Mouse (Mus musculus) olfactory bulb, adult 2 months (tissue): Measurements from ENCODE around the gene Ccdc125. TPM values are rescaled to one million over a fixed set of nuclear protein-coding genes. Genes with fewer than 3 reads are reported as not detected.
"Not testable (repeated sequence)": the region's sequence is repeated elsewhere in the genome, so short reads cannot be mapped to it uniquely, and the experiment has no call there.

Experiments
- H3K27ac ChIP-seq: fragments of 200-500 bp; 2 replicates; pipeline ENCODE4 v1.5.1; 2012; ENCODE audit warnings: low read depth, low read length; ENCODE audit not compliant: insufficient read depth
- H3K4me1 ChIP-seq: fragments of 200-500 bp; 2 replicates; pipeline ENCODE4 v1.6.1; 2012; ENCODE audit warnings: low read length; ENCODE audit not compliant: control insufficient read depth, insufficient read depth
- H3K4me3 ChIP-seq: fragments of 200-500 bp; 2 replicates; pipeline ENCODE4 v1.5.1; 2012; ENCODE audit warnings: mild to moderate bottlenecking, low read depth, low read length, moderate library complexity; ENCODE audit not compliant: insufficient read depth
- CTCF ChIP-seq: fragments of 200-500 bp; IDR thresholded peaks from 2 replicates; pipeline ENCODE4 v1.5.1; 2012; ENCODE audit warnings: low read depth, mild to moderate bottlenecking, low read length, moderate library complexity; ENCODE audit not compliant: insufficient read depth
- POLR2A ChIP-seq: fragments of 200-500 bp; IDR thresholded peaks from 2 replicates; pipeline ENCODE4 v1.6.1; 2012; ENCODE audit warnings: mild to moderate bottlenecking, low read depth, low read length, moderate library complexity; ENCODE audit not compliant: insufficient read depth
- WGBS: fragments of 180-500 bp; shearing (Covaris S2); methylation state at CpG from one replicate; pipeline ENCODE4 v1.1.7; 2018; 5-methylcytosine and 5-hydroxymethylcytosine counted together
- polyA plus RNA-seq: library from polyadenylated mRNA; stranded (reverse); fragments of >200 nt; gene quantifications from 2 replicates; pipeline ENCODE4 v1.2.4, GENCODE M21; 2012; ENCODE audit warnings: low replicate concordance; ENCODE audit not compliant: missing spikeins, insufficient read depth, insufficient read length

The Ccdc125 gene
- polyA plus RNA-seq, 1 experiment, result not detected

DNA sequence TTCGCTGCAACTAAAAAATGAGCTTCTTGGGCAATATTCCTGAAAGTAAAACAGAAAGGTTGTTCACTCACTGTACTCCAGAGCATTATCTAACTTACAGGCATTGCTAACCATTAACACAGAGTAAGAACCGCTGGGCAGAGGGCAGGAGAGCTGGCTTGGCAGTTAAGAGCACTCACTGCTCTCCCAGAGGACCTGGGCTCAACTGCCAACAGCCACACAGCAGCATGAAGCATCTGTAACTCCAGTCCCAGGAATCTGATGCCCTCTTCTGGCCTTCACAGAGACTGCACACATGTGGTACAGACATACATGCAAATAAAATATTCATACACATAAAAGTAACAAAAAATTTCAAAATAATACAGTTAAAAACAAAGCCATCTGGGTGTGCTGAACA is 34.0 kb downstream of the Ccdc125 start:
- TF ChIP-seq CTCF (no peak), POLR2A (no peak)
- WGBS, result 95% methylated on average over 2 of the region's 2 CpGs
- Histone ChIP-seq H3K27ac (no peak overlapping the region), H3K4me1 (no peaks in the 10 kb centered on the region), H3K4me3 (no peak overlapping the region)

DNA sequence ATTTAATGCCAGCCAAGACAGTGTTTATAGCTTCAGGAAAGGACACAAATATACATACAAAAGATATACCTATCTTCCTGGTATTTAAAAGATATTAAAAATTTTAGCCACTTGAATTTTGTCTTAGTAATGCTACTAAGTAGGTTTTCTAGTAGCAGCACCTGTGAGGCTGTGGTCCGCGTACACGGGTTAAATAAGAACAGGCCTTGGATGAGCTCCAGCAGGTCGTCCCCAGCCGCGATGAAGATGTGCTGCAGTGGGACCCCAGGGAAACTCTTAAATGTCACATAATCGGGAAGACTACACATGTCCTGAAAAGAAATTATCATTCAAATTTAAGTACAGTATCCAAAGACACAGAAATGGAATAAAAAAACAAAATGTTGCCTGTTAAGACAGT is 36.7 kb downstream of the Ccdc125 start:
- Histone ChIP-seq H3K27ac (no peak overlapping the region), H3K4me1 (no peaks in the 10 kb centered on the region), H3K4me3 (no peak overlapping the region)
- 94% methylated on average over 7 of the region's 7 CpGs for WGBS
- no peak for TF ChIP-seq POLR2A
- TF ChIP-seq CTCF, result no peak

DNA sequence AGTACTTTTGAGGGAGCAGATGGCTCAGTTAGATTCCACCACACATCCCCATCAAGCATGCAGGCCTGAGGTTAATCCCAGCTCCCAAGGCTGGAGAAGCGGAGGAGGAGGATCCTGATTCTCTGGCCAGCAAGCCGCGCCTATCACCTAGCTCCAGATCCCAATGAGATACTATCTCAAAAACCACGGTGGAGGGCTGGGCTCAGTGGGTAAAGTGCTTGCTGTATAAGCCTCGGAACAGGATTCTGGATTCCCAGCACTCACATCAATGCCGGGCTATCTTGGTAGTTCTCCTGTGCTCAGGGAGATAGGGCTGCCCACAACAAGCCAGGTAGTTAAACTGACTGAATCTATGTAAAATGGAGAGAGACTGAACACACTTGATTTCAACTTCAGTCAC is 46.0 kb downstream of the Ccdc125 start:
- TF ChIP-seq POLR2A (no peak), CTCF (no peak)
- 94% methylated on average over 6 of the region's 6 CpGs for WGBS

DNA sequence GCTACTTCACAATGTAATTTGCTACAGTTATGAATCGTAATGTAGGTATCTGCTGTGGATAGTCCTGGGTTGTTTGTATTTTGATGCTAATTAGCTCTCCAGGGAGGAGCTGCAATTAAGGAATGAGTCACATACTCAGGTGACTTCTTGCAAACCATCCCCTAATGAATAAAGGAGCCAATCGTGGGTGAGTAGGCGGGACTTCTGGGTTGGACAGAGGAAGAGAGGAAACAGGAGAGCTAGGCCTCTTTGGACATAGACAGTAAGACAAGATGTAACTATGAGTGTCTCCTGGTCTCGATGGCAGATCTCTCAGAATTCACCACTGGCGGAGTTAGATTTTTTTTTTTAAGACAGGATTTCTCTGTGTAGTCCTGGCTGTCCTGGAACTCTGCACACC is 52.1 kb downstream of the Ccdc125 start:
- Histone ChIP-seq H3K27ac (no peak overlapping the region), H3K4me3 (no peak overlapping the region), H3K4me1 (no peaks in the 10 kb centered on the region)
- 86% methylated on average over 5 of the region's 5 CpGs for WGBS
- TF ChIP-seq POLR2A (no peak), CTCF (no peak)

More for the DNA sequence above, 46.0 kb downstream of the Ccdc125 start:
- no peak overlapping the region for H3K27ac ChIP-seq
- H3K4me3 ChIP-seq, result no peak overlapping the region
- H3K4me1 ChIP-seq, result no peaks in the 10 kb centered on the region

DNA sequence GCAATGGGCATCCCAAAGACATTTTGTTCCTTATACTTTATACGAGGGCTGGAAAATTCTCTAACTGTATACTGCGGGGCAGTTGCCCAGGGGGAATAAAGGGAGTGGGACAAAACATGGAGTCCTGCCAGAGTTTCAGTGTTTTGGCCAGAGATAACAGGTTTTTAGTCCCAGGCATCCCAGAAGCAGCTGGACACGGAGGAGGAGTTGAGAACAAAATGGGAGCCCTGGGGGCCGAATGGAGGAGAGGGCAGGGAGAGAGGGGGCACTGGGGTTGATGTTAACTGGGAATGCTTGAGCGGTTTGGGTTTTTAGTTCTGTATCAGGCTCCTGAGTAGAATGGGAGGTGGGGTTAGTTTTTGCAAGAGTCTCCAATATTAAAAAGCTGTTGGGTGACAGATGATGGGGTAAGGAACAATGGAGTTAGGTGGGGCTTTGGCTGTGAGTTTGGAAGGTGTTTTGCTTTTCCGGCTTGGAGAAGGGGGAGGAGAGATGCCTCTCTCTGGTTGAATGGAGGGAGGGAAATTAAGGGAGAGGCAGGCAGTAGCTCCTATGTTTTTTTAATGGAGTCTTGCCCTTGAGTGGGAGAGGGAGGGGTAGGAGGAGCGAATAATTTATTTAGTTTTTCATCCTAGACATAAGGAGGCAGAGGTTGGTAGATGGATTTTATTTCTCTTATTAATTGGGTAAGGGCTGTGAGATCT is 54.7 kb downstream of the Ccdc125 start:
- TF ChIP-seq POLR2A, result no peak
- TF ChIP-seq CTCF, result no peak
- H3K4me1 ChIP-seq, result peaks cover 3% of the 10 kb centered on the region
- no peak overlapping the region for H3K4me3 ChIP-seq
- no peak overlapping the region for H3K27ac ChIP-seq
- WGBS, result 35% methylated on average over 7 of the region's 7 CpGs

DNA sequence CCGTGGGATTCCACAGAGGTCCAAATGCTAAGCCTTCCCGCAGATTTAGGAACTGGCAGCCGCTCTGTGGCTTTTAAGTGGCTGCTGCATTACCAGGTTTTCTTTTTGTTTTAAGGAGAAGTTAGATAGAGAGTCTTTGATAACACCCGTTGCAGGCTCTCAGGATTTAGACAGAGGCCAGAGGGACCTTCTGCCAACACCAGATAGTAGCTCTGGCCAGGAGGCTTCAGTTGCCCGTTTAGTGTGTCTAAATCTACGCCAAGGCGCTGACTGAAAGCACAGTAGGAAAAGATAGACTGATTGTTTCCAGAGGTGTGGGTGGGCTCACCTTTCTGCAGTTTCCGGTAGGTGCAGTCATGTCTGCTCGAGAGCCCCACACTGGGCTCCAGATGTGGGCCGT is 55.7 kb downstream of the Ccdc125 start:
- no peak for TF ChIP-seq POLR2A
- TF ChIP-seq CTCF, result no peak
- H3K4me3 ChIP-seq, result no peak overlapping the region
- peaks cover 3% of the 10 kb centered on the region for H3K4me1 ChIP-seq
- WGBS, result 79% methylated on average over 10 of the region's 10 CpGs
- no peak overlapping the region for H3K27ac ChIP-seq

DNA sequence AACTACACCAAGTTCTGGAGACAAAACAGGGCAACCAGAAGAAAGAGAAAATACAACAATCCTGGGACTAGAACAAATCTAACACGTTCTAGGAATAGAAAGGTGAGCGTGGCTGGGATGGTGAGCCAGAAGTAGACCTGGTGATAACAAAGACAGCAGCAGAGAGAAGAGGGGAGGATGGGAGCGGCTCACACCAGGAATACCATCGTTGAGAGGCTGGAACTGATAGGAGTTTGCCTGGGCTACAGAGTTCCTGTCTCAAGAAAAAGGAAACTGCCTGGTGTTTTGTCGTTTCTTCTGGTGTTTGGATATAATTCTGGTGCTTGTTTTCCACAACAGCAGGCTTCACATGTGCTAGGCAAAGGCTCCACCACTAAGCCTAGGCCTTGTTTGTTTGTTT is 58.6 kb downstream of the Ccdc125 start:
- no peak overlapping the region for H3K4me3 ChIP-seq
- WGBS, result 87% methylated on average over 5 of the region's 5 CpGs
- peaks cover 3% of the 10 kb centered on the region for H3K4me1 ChIP-seq
- H3K27ac ChIP-seq, result no peak overlapping the region
- TF ChIP-seq POLR2A (no peak), CTCF (no peak)

DNA sequence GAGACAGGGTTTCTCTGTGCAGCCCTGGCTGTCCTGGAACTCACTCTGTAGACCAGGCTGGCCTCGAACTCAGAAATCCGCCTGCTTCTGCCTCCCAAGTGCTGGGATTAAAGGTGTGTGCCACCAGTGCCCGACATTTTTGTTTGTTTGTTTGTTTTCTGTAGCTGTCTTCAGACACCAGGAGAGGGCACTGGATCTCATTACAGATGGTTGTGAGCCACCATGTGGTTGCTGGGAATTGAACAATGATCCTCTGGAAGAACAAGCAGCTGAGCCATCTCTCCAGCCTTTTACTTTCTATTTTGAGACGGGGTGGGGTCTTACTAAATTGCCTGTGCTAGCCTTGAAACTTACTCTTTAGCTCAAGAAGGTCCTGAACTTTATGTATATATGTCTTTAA is 59.0 kb downstream of the Ccdc125 start:
- H3K4me3 ChIP-seq, H3K4me1 ChIP-seq, H3K27ac ChIP-seq: not testable (repeated sequence)
- WGBS, result 90% methylated on average over 4 of the region's 4 CpGs

DNA sequence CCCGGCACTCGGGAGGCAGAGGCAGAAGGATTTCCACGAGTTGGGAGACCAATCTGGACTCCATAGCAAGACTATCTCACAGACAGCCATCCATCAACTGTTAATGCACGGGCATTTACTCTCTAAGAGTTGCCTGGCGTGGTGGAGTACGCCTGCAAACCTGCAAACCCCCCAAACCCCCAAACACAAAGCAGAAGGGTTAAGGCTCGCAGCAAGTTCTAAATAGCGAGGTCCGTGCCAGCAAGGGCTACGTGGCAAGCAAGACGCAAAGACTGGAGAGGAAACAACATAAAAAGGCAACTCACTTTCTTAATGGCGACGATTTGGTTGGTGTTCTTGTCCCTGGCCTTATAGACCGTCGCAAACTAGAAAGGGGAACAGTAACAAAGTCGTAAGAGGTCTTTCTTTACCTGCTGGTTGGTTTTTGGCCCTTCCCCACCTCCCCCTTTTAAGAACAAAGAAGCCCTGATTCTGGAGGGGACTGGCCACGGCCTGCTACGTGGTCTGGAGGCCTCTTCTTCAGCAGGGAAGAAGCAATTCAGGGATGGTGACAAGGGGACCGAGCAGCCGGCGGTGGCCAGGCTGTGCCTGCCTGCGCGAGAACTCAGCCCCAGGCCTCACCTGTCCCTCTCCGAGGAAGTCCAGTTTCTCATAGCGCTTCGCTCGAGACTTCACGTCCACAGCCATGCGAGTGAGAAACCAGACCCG is 60.8 kb downstream of the Ccdc125 start:
- peak overlapping the region; percentile 65 for H3K4me3 ChIP-seq
- WGBS, result under 1% methylated on average over 30 of the region's 30 CpGs
- peaks cover 3% of the 10 kb centered on the region for H3K4me1 ChIP-seq
- TF ChIP-seq POLR2A (no peak), CTCF (no peak)
- peak overlapping the region; percentile 34; the same call in 1 of the 2 replicates for H3K27ac ChIP-seq

DNA sequence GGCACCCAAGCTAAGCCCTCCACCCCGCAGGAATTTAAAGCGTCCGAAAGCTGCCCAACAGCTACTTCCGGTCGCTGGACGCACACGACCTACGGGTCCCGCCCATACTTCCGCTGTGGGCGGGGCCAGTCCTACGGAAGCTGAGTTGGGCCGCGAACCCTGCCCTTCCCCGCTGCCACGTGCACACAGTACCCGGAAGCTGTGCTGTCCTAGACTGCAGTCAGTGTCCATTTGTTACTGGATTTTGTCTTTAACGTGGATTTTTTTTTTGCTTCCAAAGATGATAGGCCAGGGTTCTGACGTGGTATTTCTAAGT is 61.3 kb downstream of the Ccdc125 start, which contains the start of gene Cdk7:
TSS of gene Cdk7 (minus strand) at position 79 of the 316 bp plus-strand sequence.
- peak; percentile 30; the same call in 1 of the 2 replicates for TF ChIP-seq POLR2A
- no peak for TF ChIP-seq CTCF
- peak within 1 kb of the TSS; percentile 34; the same call in 1 of the 2 replicates for H3K27ac ChIP-seq
- peak within 1 kb of the TSS; percentile 65 for H3K4me3 ChIP-seq
- H3K4me1 ChIP-seq, result peaks cover 3% of the 10 kb centered on the region
- WGBS, result under 1% methylated on average over 19 of the region's 19 CpGs

DNA sequence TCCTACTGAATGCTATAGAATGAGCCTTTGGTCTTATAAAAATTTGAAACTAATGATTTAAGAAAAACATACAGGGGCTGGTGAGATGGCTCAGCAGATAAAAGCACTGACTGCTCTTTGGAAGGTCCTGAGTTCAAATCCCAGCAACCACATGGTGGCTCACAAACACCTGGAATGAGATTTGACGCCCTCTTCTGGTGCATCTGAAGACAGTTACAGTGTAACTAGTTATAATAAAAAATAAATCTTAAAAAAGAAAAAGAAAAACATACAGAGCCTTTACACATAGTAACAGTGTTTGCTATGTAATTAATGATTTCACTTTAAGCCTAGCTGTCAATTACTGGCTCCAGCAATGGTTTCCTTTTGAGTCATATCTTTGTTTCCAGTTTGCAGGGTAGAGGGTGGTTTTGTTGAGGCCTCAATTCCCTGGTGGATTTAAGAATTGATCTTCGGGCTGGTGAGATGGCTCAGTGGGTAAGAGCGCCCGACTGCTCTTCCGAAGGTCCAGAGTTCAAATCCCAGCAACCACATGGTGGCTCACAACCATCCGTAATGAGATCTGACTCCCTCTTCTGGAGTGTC is 62.0 kb downstream of the Ccdc125 start:
- not testable (repeated sequence) for H3K4me3 ChIP-seq, H3K27ac ChIP-seq

More for the DNA sequence above, 62.0 kb downstream of the Ccdc125 start:
- H3K4me1 ChIP-seq, result not testable (repeated sequence)
- 85% methylated on average over 6 of the region's 6 CpGs for whole genome bisulfite sequencing
